Mouse (Mus musculus) midbrain, embryonic 10.5 days (tissue): ENCODE measurements at regions not wholly inside any gene's neighbourhood (a gene's known extent, or its start where the extent isn't known, plus 50 kb on each side); places are given as distances from the start of the nearest gene placed in this dataset.

Source experiments
- DNase-seq: peaks from one replicate; pipeline ENCODE4 v3.0.0-alpha.2; 2017; ENCODE audit warnings: low spot score
- H3K27ac ChIP-seq: fragments of 300-500 bp; sonication (generic); replicated peaks from 2 replicates; pipeline ENCODE4 v1.5.1; 2016; ENCODE audit warnings: mild to moderate bottlenecking
- H3K27me3 ChIP-seq: fragments of 300-500 bp; sonication (generic); 2 replicates; pipeline ENCODE4 v1.6.1; 2016; ENCODE audit warnings: low read depth, mild to moderate bottlenecking; ENCODE audit not compliant: poor library complexity, severe bottlenecking
- H3K36me3 ChIP-seq: fragments of 300-500 bp; sonication (generic); 2 replicates; pipeline ENCODE4 v1.6.1; 2016; ENCODE audit warnings: mild to moderate bottlenecking, moderate library complexity
- H3K4me1 ChIP-seq: fragments of 300-500 bp; sonication (generic); 2 replicates; pipeline ENCODE4 v1.6.1; 2016
- H3K4me3 ChIP-seq: fragments of 300-500 bp; sonication (generic); 2 replicates; pipeline ENCODE4 v1.5.1; 2016; ENCODE audit warnings: mild to moderate bottlenecking, moderate library complexity
- H3K9me3 ChIP-seq: fragments of 300-500 bp; sonication (generic); replicated peaks from 2 replicates; pipeline ENCODE4 v1.6.1; 2016; ENCODE audit warnings: mild to moderate bottlenecking
- WGBS: fragments of 180-500 bp; shearing (Covaris S2); methylation state at CpG from one replicate; pipeline ENCODE4 v1.1.7; 2016; 5-methylcytosine and 5-hydroxymethylcytosine counted together

DNA sequence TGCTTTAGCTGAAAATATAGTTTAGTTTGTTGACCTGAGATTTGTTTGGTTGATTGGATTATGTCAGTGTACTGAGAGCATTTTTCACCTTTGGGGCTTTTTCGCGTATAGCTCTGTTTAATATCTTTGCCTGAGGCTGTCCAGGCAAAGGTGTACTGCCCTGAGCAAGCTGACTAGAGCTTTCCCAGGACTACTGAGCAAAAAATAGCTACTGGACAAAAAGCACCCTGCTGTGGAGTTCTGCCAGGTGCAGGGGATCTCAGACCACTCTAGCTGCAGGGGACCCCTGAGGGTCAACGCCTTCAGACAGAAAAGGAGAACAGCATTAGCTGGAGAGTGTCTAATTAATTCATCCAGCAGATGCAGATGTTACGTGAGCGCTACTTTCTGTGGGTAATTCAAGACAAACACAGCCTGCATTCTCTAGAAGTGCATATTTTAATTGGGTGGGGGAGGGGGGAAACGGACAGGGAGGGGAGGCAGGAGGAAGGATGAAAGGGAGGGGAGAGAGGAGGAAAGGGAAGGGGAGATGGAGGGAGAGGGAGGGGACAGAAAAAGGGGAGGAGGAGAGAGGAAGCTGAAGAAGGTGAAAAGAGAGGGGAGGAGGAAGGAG, 61.7 kb downstream of the Thnsl1 start:
- 21% methylated on average over 6 of the region's 6 CpGs for WGBS
- Histone ChIP-seq H3K27me3 (no peaks in the 10 kb centered on the region), H3K27ac (peak overlapping the region; percentile 6), H3K36me3 (no peaks in the 10 kb centered on the region), H3K9me3 (no peaks in the 10 kb centered on the region), H3K4me3 (peak overlapping the region; percentile 30), H3K4me1 (peaks cover 16% of the 10 kb centered on the region)
- no peak for DNase-seq

DNA sequence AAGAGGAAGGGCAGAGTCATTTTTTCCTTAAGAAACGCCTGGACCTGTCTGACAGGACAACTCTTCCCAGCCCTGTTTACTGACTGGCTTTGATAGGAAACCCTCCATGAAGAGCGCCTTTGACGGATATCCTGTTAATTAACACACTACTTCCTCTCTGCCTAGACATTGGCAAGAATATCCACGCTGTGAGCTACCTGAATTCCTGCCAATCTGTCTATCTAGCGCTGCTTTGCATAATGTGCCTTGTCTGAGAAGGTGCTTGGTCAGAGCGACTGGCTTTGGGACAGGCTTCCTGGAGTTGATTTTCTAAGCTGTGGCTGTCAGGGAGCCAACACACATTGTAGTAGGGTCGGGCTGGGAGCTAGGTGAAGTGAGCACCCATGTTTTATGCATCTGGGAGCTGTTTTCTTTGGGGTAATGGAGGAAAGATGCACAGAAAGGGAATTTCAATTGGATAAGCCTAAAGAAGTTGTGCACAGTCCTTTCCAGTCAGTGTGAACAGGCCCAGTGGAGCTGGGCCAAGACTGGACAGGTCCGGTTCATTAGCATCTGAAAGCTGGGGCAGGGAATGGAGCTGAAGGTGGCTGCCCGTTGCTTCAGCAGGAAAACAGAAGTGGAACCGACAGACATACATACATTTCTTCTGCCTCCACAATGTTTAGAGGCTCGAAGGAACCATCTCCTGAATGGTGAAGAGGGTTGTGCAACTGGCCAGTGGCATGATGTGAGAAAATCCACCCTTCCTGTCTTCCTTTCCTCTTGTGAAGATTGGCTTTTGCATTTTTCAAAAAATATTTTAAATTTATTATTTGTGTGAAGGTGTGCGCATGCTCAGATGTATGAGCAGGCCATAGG, 64.7 kb downstream of the Thnsl1 start:
- 79% methylated on average over 12 of the region's 12 CpGs for WGBS
- Histone ChIP-seq H3K27ac (no peak overlapping the region), H3K36me3 (no peaks in the 10 kb centered on the region), H3K4me1 (peaks cover 16% of the 10 kb centered on the region), H3K4me3 (no peak overlapping the region), H3K9me3 (no peaks in the 10 kb centered on the region), H3K27me3 (no peaks in the 10 kb centered on the region)
- DNase-seq: no peak

DNA sequence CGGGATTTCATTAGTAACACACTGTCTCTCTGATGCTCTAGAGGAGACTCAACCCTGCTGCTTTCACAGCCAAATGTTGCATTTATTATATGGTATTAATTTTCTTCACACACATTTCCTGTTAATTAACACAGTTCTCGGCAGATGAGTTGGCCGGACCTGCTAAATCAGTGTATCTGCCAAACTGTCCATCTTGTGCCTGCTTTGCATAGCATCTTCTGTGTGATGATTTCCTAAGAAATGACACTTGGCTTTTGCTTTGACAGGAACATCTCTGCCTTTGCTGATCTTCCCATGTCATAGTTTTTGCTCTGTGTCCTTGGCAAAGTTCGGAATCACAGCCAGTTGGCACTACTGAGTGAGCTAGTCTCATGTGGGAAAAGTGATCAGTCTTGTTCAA, 67.9 kb downstream of the Thnsl1 start:
- DNase-seq: no peak
- H3K4me1 ChIP-seq: no peaks in the 10 kb centered on the region; the same call in 1 of the 2 replicates
- 93% methylated on average over 4 of the region's 4 CpGs for WGBS
- H3K4me3 ChIP-seq: no peak overlapping the region
- H3K27ac ChIP-seq: no peak overlapping the region
- no peaks in the 10 kb centered on the region for H3K27me3 ChIP-seq
- H3K36me3 ChIP-seq: no peaks in the 10 kb centered on the region
- H3K9me3 ChIP-seq: no peaks in the 10 kb centered on the region

- WGBS: 86% methylated on average over 4 of the region's 4 CpGs
- no peak overlapping the region for H3K27ac ChIP-seq
- H3K9me3 ChIP-seq: no peaks in the 10 kb centered on the region
- no peak for DNase-seq
- H3K27me3 ChIP-seq: no peaks in the 10 kb centered on the region
- no peaks in the 10 kb centered on the region; the same call in 1 of the 2 replicates for H3K4me1 ChIP-seq
- H3K4me3 ChIP-seq: no peak overlapping the region
- H3K36me3 ChIP-seq: no peaks in the 10 kb centered on the region
These were observed 69.8 kb downstream of the Thnsl1 start for GRCm38 (mm10) chr2:21275315-21275714.

DNA sequence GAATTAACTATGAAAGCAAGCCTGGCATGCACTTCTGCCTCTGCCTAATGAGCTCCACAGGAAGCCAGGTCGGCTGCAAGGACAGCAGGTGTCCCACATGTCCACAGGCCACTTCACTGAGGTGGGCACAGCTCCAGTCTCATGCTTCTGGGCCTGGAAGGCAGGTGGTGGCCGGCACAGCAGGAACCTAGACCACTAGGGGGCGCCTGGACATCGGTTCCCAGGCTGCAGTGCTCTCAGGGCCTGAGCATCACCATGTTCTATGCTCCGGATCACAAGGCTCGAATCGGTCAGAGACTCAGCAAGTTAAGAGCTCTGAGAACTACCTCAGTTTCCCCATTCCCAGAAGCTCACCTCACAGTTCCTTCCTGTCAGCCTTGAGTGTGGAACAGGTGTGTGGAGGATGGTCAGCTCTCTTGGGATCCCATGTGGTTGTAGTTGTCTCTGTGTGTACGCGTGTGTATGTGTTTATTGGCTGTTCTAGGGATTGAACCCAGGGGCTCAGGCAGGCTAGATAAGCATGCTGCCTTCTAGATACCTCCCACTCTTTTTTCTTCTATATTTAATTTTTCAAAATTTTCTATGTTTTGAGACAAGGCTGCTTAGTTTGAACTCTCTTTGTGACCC, 75.4 kb downstream of the Thnsl1 start:
- Histone ChIP-seq H3K9me3 (no peaks in the 10 kb centered on the region), H3K27me3 (no peaks in the 10 kb centered on the region), H3K27ac (no peak overlapping the region), H3K36me3 (no peaks in the 10 kb centered on the region), H3K4me3 (no peak overlapping the region), H3K4me1 (peaks cover 15% of the 10 kb centered on the region; the same call in 1 of the 2 replicates)
- DNase-seq: peak; percentile 80
- 40% methylated on average over 9 of the region's 9 CpGs for WGBS

GRCm38 (mm10) chr2:21282505-21283200, 77.1 kb downstream of the Thnsl1 start:
- no peaks in the 10 kb centered on the region for H3K9me3 ChIP-seq
- no peak for DNase-seq
- 65% methylated on average over 14 of the region's 14 CpGs for WGBS
- H3K27ac ChIP-seq: peak overlapping the region; percentile 46; the same call in 1 of the 2 replicates
- H3K36me3 ChIP-seq: no peaks in the 10 kb centered on the region
- no peak overlapping the region for H3K4me3 ChIP-seq
- peaks cover 15% of the 10 kb centered on the region; the same call in 1 of the 2 replicates for H3K4me1 ChIP-seq
- no peaks in the 10 kb centered on the region for H3K27me3 ChIP-seq

DNA sequence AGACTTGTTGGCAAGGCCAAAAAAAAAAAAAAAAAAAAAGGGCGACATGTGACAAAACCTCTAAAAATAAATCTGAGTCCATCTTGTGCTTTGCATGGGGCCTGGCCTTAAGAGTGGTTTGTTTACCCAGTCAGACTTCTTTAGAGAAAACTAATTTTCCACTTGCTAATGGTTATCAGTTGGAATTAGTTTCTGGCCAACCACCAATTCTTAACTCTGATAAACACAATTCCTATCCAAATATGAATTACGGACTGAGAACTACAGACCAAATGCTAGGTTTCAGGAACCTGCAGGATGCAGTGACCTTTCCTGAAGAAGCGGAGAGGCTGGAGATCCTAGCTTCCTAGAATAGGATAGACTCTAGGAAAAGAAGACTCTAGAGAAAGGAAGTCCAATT, 79.4 kb downstream of the Thnsl1 start:
- DNase-seq: no peak
- no peak overlapping the region for H3K4me3 ChIP-seq
- WGBS: 94% methylated on average over 3 of the region's 3 CpGs
- no peaks in the 10 kb centered on the region for H3K9me3 ChIP-seq
- H3K4me1 ChIP-seq: peaks cover 15% of the 10 kb centered on the region; the same call in 1 of the 2 replicates
- H3K36me3 ChIP-seq: no peaks in the 10 kb centered on the region
- H3K27ac ChIP-seq: no peak overlapping the region
- no peaks in the 10 kb centered on the region for H3K27me3 ChIP-seq

DNA sequence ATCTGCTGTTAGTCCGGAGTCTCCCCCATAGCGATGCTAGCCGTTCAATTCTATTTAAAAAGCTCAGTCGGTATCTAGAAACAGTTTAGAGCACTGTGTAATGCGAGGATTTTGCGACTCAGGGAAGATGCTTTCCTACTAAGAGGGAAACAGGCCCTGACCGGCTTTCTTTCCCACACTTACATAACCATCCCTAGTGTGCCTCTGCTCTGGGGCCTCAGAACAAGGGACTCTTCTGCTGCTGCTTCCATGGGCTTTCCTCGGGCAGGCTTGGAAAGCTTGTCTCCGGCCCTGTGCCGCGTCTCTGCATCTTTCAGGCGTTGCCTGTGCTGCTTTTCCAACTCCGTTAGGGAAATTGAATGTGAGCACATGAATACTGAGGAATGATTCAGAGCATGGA, 79.6 kb upstream of the Gpr158 start:
- H3K9me3 ChIP-seq: no peaks in the 10 kb centered on the region
- no peaks in the 10 kb centered on the region for H3K36me3 ChIP-seq
- H3K4me1 ChIP-seq: peaks cover 11% of the 10 kb centered on the region
- no peak overlapping the region for H3K4me3 ChIP-seq
- H3K27ac ChIP-seq: no peak overlapping the region
- WGBS: 85% methylated on average over 13 of the region's 13 CpGs
- DNase-seq: no peak
- no peaks in the 10 kb centered on the region for H3K27me3 ChIP-seq

DNA sequence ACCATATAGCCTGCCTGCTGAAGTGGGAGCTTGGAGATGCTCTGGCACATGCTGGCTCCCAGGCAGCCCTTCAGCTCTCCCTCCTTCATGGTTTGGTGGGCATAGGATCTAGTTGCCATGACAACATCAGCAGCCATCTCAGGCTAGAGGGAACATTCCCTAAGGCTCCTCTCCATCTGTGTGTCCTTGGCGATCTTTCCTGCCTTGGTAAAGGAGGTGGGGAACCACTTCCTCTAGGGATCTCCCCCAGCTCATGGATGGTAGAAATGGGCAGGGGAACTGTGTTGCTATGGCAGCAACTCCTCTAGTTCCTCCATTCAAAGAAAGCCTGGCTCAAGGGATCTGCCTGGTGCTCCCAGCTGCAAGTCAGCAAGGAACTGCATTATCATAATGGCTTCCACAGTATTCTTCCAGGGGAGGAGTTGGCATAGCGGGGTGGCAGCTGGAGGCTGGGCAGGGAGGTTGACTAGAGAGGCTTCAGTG, 74.6 kb upstream of the Gpr158 start:
- H3K4me3 ChIP-seq: no peak overlapping the region
- H3K9me3 ChIP-seq: no peaks in the 10 kb centered on the region
- no peaks in the 10 kb centered on the region for H3K27me3 ChIP-seq
- H3K36me3 ChIP-seq: no peaks in the 10 kb centered on the region
- peaks cover 10% of the 10 kb centered on the region for H3K4me1 ChIP-seq
- 49% methylated on average over 2 of the region's 2 CpGs for WGBS
- no peak overlapping the region for H3K27ac ChIP-seq
- peak; percentile 22 for DNase-seq

DNA sequence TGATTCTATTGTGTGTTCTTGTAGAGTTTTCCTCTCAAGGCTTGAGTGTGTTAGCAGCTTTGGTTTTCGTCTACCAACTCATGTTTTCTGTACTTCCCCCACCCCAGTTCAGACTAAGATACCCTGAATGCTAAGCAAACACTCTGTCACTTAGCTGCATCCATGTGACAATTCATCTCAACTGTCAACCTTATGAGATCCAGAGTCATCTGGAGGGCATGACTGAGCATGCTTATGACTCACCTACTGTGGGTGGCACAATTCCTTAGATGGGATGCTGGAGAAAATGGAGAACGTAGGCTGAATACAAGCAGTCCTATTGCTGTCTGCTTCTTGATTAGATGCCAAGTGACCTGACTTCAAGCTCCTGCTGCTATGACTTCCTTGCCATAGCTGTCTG, 73.3 kb upstream of the Gpr158 start:
- no peak overlapping the region for H3K4me3 ChIP-seq
- no peak for DNase-seq
- H3K27me3 ChIP-seq: no peaks in the 10 kb centered on the region
- H3K9me3 ChIP-seq: no peaks in the 10 kb centered on the region
- peaks cover 10% of the 10 kb centered on the region for H3K4me1 ChIP-seq
- H3K36me3 ChIP-seq: no peaks in the 10 kb centered on the region
- no peak overlapping the region for H3K27ac ChIP-seq
- 77% methylated on average over 2 of the region's 2 CpGs for WGBS

GRCm38 (mm10) chr2:21299681-21300080, 67.7 kb upstream of the Gpr158 start:
- Histone ChIP-seq H3K27me3 (no peaks in the 10 kb centered on the region), H3K4me3 (no peak overlapping the region), H3K36me3 (no peaks in the 10 kb centered on the region), H3K27ac (no peak overlapping the region), H3K4me1 (no peaks in the 10 kb centered on the region), H3K9me3 (no peaks in the 10 kb centered on the region)
- WGBS: 100% methylated on average over 5 of the region's 5 CpGs
- DNase-seq: no peak
